Mouse (Mus musculus) kidney, adult 8-10 months (tissue): ENCODE measurements around the gene Zpr1.
"Not testable (repeated sequence)": the region's sequence is repeated elsewhere in the genome, so short reads cannot be mapped to it uniquely, and the experiment has no call there.

Experiments
- DNase-seq, 2 experiments: peaks; one replicate each; pipeline ENCODE4 v3.0.0; 2022

Gene Zpr1

DNA sequence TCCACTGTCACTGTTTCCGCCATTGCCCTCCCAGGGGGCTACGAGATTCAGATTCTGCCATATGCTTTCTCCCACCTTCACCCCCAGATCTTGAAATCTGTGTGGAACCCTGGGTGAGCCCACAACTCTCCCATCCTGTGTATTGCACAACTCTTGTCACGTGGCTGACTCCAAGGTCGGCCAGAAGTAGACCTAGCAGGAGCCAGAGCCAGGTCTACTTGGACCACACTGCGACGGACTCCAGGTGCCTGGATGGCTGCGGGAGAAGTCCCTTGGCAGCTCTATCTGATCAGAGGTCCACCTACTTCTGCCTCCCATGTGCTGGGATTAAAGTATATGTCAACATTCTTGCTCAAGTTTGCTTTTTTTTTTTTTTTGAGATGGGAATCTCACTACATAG is 11.7 kb upstream of the Zpr1 start:
- DNase-seq, result peak in 1 of 2 experiments; percentile 32

- no peak for DNase-seq
These were observed 4.5 kb upstream of the Zpr1 start, which contains the start of gene Apoa5 for GRCm38 (mm10) chr9:46268343-46268873. TSS of gene Apoa5 (plus strand) at chr9:46268633.

- no peak for DNase-seq
These were observed 3.7 kb upstream of the Zpr1 start for GRCm38 (mm10) chr9:46269125-46269524.

- DNase-seq, result no peak
These were observed 2.1 kb upstream of the Zpr1 start for GRCm38 (mm10) chr9:46270782-46271181.

DNA sequence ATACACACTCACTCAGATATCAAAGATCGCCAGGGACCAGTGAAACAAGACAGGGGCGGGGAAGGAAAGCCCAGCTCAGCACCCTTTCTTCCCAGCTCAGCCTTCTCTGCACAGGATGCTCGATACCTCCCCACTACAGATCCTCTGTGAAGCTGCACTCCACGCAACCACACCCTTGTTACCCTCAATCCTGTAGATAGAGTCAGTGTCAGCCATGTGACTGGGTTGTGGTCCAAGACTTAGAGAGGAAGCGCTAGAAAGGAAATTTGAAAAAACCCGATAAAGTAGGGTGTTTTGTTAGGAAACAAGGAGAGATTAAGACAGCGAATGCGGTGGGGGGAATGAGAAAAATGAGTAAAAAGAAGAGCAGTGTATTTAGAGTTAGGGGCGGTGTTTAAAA is 794 bp upstream of the Zpr1 start:
- DNase-seq, result no peak

- no peak for DNase-seq
These were observed 1.6 kb downstream of the Zpr1 start for GRCm38 (mm10) chr9:46274494-46274893.

- peak; percentile 89 to 94 for DNase-seq
These were observed 10.0 kb downstream of the Zpr1 start, which contains the start of gene Bud13 for GRCm38 (mm10) chr9:46282631-46283436. TSS of gene Bud13 (plus strand) at chr9:46283008.

DNA sequence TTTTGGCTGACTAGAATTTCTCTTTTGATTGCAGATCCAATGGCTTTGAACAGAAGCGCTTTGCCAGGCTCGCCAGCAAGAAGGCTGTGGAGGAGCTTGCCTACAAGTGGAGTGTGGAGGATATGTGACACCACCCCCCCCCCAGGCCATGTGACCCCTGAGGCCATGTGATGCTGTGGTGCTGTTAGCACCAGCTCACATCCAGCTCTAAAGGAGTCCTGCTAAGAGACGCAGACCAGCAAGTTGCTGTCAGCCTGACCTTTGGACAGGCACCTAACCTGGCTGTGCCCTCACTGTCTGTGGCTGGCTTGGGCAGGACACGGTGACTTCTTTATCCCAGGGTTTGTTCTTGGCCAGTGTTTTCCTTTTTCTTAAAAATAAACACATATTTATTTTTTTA is 25.5 kb downstream of the Zpr1 start:
- no peak for DNase-seq

GRCm38 (mm10) chr9:46302142-46302541 is 29.3 kb downstream of the Zpr1 start:
- peak in 1 of 2 experiments; percentile 43 for DNase-seq

DNA sequence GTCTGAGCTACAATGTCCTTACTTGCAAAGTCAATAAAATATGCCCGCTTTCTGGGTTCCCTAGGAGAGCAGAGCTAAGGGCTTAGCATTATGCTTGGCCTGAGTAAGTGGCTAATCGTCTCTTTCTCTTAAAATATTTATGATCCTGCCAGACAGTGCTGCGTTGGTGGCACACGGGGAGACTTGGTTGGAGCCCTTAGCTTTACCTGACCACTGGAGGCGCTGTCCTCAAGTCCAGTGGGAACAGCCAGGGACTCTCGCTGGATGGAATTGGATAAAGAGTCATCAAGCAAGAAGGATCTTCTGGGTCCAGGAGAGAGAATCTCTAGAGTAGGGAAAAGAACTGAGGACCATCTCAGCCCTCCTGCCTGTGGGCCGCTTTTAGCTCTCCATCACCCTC is 36.3 kb downstream of the Zpr1 start:
- peak in 1 of 2 experiments; percentile 21 for DNase-seq

DNA sequence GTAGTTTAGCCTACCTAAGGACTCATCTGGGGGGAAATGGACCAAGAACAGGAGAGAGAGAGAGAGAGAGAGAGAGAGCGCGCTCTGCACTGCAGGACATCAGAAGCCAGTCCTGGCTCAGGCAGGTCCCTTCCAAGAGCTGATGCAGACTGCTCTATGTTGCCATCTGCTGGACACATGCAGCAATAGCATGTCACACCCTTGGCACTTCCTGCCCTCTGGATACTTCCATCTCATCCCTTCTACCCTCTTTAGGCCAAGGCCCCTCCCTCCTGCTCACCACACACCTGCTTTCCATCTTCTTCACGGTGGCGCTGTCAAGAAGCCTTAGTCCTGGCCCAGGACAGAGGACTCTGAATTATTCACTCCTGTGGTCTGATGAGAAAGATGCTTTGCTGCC is 41.6 kb downstream of the Zpr1 start:
- DNase-seq, result peak; percentile 24 to 70

GRCm38 (mm10) chr9:46314921-46315320 is 42.1 kb downstream of the Zpr1 start:
- DNase-seq, result no peak

DNA sequence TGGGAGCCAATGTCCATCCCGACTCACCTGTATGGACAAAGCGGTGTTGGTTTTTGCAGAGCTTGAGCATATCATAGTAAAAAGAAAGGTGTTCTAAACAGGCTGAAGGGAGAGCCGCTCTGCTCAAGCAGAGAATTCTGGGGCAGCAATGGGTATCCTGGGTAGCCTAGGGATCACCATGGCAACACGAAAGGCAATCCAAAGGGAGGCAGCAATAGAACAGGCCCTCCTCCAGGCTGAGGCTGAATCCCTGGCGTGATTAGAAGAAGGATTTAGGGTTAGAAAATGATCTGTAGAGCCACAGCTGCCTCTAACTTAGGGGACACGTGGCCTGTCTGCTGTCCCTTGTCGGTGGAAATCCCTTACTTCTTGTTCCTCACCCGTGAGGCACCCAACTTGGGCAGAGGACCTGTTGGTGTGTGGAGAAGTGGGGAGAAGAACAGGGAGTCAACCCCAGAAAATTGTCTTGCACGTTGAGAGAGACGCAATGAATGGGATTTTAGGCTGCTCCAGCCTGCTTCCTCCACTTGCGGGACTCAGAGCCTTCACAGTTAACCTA is 43.0 kb downstream of the Zpr1 start:
- no peak for DNase-seq

DNA sequence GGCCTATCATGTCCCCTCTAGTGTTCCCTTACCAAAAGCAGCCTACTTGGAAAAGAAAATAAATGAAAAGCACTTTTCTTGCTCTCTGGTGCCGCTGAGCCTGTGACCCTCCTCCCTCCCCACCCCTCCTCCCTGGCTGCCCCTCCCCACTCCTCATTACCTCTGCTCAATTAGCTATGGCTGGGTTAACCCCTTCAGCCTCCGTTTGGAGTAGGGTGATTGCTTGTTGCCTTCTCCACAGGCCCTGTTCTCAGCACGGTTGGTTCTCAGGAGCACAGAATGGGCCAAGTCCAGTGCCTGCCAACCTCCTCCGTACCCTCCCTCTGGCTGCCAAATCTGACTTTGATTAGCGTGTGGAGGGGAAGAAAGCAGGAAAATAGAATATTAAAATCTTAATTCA is 43.5 kb downstream of the Zpr1 start:
- no peak for DNase-seq

DNA sequence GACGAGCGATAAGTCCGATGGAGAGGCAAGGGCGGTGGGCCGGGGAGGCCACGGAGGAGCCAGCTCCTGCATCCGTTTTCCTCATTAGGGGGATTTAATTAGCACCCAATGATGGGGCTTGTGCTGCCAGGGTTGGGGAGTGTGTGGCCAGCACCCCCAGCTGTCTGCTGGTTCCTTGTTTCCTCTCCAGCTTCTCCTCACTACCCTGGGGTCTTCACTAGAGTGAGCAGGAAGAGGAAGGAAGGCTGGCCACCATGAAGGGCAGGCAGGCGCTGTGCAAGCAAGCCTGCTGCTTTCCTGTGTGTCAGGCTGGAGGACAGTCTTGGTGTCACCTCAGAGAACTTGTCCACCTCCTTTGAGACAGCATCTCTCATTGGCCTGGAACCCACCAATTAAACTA is 44.0 kb downstream of the Zpr1 start:
- DNase-seq, result no peak

DNA sequence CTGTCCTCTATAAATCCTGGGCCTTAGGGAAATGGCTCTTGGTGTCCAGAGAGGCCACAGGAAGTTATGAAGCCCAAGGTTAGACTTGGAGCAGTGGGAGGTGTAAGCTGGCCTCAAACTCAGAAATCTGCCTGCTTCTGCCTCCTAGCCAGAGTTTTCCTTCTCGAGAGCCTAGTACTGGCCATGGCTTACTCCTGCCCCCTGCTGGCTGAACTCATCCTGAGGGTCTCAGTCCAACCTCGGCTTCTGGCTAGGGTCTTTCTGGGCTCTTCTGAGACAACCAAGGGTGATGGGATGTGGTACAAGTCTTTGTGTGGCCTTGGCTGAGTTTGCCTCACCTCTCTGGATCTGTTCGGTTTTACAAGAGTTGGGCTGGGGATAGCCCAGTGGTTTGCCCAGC is 45.1 kb downstream of the Zpr1 start:
- DNase-seq, result no peak

DNA sequence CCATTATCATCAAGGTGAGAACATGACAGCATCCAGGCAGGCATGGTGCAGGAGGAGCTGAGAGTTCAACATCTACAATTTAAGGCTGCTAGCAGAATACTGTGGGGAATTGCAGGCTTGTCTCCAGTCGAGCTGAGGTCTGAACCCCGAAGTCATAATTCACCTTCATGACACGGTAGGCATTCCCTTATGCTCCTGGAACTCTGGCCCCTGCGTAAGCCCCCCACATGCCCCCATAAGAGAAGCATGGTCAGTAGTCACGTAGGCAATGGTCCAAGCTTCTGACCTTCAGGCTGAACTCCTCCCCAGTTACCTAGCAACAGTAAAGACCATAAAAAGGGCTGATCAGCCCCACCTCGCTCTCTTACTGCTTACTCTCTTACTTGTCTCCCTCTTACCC is 47.0 kb downstream of the Zpr1 start, which contains the start of gene 4931429L15Rik:
Gene 4931429L15Rik (minus strand): TSS at position 101 of the 400 bp plus-strand sequence.
- DNase-seq, result not testable (repeated sequence)

GRCm38 (mm10) chr9:46320461-46320860 is 47.6 kb downstream of the Zpr1 start:
- no peak for DNase-seq

- no peak for DNase-seq
These were observed 54.0 kb downstream of the Zpr1 start for GRCm38 (mm10) chr9:46326694-46327405.

GRCm38 (mm10) chr9:46327706-46328571 is 55.1 kb downstream of the Zpr1 start:
- DNase-seq, result no peak

GRCm38 (mm10) chr9:46328572-46329249 is 55.8 kb downstream of the Zpr1 start:
- DNase-seq, result no peak

DNA sequence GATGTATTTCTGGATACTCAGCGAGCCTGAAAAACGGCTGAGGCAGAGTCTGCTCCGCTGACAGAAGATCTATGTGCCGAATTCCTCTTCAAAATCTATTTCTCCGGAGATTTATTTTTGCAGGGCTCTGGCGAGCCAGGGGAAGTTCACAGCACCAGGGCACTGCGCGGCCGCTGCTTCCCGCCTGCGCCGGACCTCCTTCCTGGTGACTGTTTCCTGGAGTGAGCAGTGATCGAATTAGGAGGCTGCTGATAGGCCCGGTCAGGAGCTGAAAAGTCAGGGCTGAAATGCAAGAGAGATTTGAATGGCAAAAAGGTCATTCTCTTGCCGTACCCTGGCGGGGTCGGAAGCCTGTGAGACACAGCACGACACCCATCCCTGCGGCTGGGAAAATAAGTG is 56.4 kb downstream of the Zpr1 start:
- no peak for DNase-seq
